Mouse (Mus musculus) embryonic facial prominence, embryonic 10.5 days (tissue): ENCODE data around the gene Nt5c2. TPM values are rescaled to one million over a fixed set of nuclear protein-coding genes. Genes with fewer than 3 reads are reported as not detected.
A peak's percentile ranks its signal among the peaks of the same experiment; 100 is the strongest.
"Not testable (repeated sequence)": the region's sequence is repeated elsewhere in the genome, so short reads cannot be mapped to it uniquely, and the experiment has no call there.

Experiments
- DNase-seq: peaks from one replicate; pipeline ENCODE4 v3.0.0-alpha.2; 2017; ENCODE audit warnings: low spot score
- H3K27ac ChIP-seq: fragments of 300-500 bp; sonication (generic); replicated peaks from 2 replicates; pipeline ENCODE4 v1.5.1; 2016; ENCODE audit warnings: mild to moderate bottlenecking
- H3K27me3 ChIP-seq: fragments of 300-500 bp; sonication (generic); replicated peaks from 2 replicates; pipeline ENCODE4 v1.6.1; 2016; ENCODE audit warnings: low read depth, mild to moderate bottlenecking; ENCODE audit not compliant: poor library complexity, severe bottlenecking
- H3K36me3 ChIP-seq: fragments of 300-500 bp; sonication (generic); replicated peaks from 2 replicates; pipeline ENCODE4 v1.6.1; 2016; ENCODE audit warnings: mild to moderate bottlenecking, moderate library complexity
- H3K4me1 ChIP-seq: fragments of 300-500 bp; sonication (generic); 2 replicates; pipeline ENCODE4 v1.6.1; 2016
- H3K4me3 ChIP-seq: fragments of 300-500 bp; sonication (generic); 2 replicates; pipeline ENCODE4 v1.5.1; 2016; ENCODE audit warnings: mild to moderate bottlenecking, moderate library complexity
- H3K9me3 ChIP-seq: fragments of 300-500 bp; sonication (generic); 2 replicates; pipeline ENCODE4 v1.6.1; 2016; ENCODE audit warnings: mild to moderate bottlenecking
- WGBS: fragments of 180-500 bp; shearing (Covaris S2); methylation state at CpG from one replicate; pipeline ENCODE4 v1.1.7; 2016; 5-methylcytosine and 5-hydroxymethylcytosine counted together
- polyA plus RNA-seq: library from polyadenylated mRNA; unstranded; fragments of >200 nt; fragmentation: Nextera tagmentation; extraction: Ambion mirVana; gene quantifications from 2 replicates; pipeline ENCODE4 v1.2.1, GENCODE M21; 2016

Gene Nt5c2
- polyA plus RNA-seq, 1 experiment from 2014 or later, result 73.7 TPM

DNA sequence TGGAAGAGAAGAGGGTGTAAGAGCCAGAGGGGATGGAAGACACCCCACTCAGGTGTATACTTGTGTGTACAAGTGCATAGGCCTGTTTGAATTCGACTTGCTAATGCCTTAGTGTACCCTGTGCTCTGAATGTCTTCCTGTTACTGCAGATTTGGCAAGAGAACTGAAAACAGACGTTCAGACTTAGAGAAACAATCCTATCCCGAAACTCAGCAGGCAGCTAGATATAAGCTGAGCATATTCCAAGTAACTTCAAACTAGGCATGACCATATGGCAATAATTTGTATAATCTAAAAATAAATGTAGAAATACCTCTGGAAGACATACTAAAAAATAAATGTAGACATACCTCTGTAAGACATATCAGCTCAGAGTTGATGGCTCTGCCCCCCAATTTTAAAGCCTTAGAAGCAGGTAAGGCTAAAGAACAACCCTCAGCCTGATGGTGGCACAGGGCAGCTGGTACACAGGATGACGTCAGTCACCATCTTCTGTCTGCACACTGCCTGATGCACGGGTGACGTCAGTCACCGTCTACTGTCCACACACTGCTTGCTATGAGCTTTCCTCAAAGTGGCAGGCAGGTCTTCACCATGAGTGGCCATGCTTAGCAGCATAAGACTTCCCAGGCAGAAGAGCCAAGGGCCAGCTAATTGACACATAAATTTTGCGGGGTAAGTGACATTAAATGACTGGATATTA, 16.6 kb downstream of the Nt5c2 start:
- no peaks in the 10 kb centered on the region for H3K27me3 ChIP-seq
- peaks cover 4% of the 10 kb centered on the region; the same call in 1 of the 2 replicates for H3K4me1 ChIP-seq
- no peak for DNase-seq
- no peak overlapping the region for H3K4me3 ChIP-seq
- no peaks in the 10 kb centered on the region for H3K9me3 ChIP-seq
- no peaks in the 10 kb centered on the region for H3K36me3 ChIP-seq
- H3K27ac ChIP-seq, result no peak overlapping the region
- WGBS, result 85% methylated on average over 8 of the region's 8 CpGs

DNA sequence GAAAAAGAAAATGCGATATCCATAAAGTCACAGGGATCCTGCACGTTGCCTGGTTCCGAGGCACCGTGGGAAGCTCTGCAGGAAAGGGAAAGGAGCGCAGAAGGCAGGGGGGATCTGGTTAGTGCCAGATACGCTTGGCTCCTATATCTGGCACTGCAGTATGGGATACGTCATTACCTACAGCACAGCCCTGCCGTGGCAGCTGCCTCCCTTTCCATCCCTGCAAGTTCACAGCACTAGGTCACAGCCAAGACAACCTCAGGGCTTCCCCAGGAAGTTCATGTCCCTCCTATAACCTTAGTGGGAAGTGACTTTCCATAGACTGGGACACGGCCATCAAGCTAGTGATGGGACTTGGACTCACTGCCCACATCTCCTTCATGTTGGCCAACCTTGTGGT, 18.9 kb downstream of the Nt5c2 start:
- Histone ChIP-seq H3K36me3 (no peaks in the 10 kb centered on the region), H3K4me1 (peaks cover 4% of the 10 kb centered on the region; the same call in 1 of the 2 replicates), H3K27ac (no peak overlapping the region), H3K27me3 (no peaks in the 10 kb centered on the region), H3K9me3 (no peaks in the 10 kb centered on the region), H3K4me3 (no peak overlapping the region)
- WGBS, result 85% methylated on average over 9 of the region's 9 CpGs
- DNase-seq, result no peak

DNA sequence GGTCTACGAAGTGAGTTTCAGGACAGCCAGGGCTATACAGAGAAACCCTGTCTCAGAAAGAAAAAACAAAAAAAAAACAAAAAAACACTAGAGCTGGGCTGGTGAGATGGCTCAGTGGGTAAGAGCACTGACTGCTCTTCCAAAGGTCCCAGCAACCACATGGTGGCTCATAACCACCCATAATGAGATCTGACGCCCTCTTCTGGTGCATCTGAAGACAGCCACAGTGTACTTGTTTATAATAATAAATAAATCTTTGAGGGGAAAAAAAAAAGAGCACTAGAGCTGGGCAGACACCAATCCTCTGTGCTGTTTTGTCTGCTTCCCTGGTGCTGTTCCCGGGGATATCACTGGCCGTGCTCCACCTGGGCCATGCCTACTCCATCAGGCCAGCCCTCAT, 22.6 kb downstream of the Nt5c2 start:
- 75% methylated on average over 4 of the region's 4 CpGs for WGBS
- H3K9me3 ChIP-seq, H3K27ac ChIP-seq, DNase-seq, H3K4me3 ChIP-seq, H3K36me3 ChIP-seq, H3K27me3 ChIP-seq: not testable (repeated sequence)
- peaks cover 27% of the 10 kb centered on the region for H3K4me1 ChIP-seq

DNA sequence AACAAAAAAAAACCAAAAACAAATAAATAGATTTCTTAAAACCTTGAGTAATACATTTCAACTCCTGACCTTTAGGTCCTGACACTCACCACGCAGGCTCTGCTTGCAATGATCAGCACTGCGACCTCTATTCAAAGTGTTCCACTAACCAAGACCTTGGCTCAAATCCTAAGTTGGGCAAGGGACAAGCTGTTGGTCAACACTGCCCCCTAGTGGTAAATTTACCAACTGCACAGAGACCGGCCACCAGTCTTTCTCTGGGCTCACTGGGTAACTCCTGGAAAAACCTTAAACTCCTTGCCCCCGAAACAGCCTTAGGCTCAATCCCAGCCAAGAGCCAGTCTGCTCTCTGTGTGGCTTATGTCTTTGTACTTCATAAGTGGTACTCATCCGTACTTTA, 23.8 kb downstream of the Nt5c2 start:
- WGBS, result 15% methylated on average over 5 of the region's 5 CpGs

DNA sequence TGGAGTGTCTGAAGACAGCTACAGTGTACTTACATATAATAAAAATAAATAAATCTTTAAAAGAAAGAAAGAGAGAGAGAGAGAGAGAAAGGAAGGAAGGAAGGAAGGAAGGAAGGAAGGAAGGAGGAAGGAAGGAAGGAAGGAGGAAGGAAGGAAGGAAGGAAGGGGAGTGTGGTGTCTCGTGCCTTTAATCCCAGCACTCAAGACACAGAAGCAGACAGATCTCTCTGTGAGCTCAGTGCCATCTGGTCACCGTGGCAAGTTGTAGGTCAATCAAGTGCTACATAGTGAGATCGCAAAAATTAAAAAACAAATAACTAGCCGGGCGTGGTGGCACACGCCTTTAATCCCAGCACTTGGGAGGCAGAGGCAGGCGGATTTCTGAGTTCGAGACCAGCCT, 24.3 kb downstream of the Nt5c2 start:
- not testable (repeated sequence) for H3K27ac ChIP-seq, DNase-seq, H3K27me3 ChIP-seq, H3K4me3 ChIP-seq, H3K9me3 ChIP-seq, H3K36me3 ChIP-seq
- peaks cover 28% of the 10 kb centered on the region for H3K4me1 ChIP-seq
- WGBS, result 84% methylated on average over 8 of the region's 8 CpGs

More for the DNA sequence above, 23.8 kb downstream of the Nt5c2 start:
- Histone ChIP-seq H3K36me3 (no peaks in the 10 kb centered on the region), H3K27ac (no peak overlapping the region), H3K27me3 (no peaks in the 10 kb centered on the region), H3K4me3 (no peak overlapping the region), H3K4me1 (peaks cover 28% of the 10 kb centered on the region), H3K9me3 (no peaks in the 10 kb centered on the region)
- DNase-seq, result peak; percentile 83

DNA sequence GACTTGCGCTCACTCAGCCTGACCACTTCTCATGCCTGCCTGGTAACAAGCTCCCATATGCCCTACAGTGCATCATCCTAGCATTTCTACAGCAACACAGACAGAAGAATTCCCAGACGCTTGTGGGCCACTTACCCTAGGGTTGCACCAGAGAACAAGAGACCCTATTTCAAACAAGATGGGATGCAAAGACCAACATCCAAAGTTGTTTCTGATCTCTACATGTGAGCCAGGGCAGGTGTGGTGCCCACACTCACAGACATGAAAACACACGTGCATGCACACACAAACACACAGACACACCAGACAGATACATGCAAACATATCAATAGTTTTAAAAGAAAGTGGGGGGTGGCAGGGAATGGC, 24.8 kb downstream of the Nt5c2 start:
- Histone ChIP-seq H3K27ac (no peak overlapping the region), H3K4me1 (peaks cover 28% of the 10 kb centered on the region), H3K9me3 (no peaks in the 10 kb centered on the region), H3K36me3 (no peaks in the 10 kb centered on the region), H3K27me3 (no peaks in the 10 kb centered on the region), H3K4me3 (no peak overlapping the region)
- DNase-seq, result no peak
- WGBS, result 88% methylated on average over 3 of the region's 3 CpGs

DNA sequence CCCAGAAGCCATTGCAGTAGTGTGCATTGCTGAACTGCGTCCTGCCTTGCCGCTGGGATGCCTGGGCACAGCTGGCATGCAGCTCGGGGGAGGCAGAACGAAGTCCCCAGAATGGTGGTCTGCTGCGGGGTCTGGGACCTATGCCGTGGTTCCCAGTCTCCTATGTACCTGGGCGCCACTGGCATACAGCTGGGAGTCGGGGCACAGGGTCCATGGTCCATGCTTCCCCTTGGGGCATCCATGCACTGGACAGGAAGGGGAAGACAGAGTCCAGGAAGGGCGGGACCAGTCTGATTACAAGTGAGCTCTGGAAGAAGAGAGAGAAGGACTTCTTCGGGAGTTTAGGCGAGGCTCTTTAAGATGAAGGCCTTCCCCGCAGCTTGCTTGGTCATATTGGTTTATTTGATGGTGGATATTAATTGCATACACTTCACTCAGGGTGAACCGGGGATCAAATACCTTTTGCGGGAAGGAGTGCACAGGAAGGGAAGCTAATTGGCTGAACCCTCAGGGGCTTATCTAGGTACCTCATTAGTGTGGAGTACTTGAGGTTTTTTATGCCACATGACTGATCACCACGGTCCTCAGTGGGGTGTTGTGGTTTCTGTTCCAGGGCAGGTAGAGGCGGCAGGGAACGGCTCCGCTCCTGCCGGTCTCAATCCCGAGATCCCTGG, 25.3 kb downstream of the Nt5c2 start:
- Histone ChIP-seq H3K9me3 (no peaks in the 10 kb centered on the region), H3K36me3 (no peaks in the 10 kb centered on the region), H3K4me3 (no peak overlapping the region), H3K27ac (no peak overlapping the region), H3K4me1 (peaks cover 28% of the 10 kb centered on the region), H3K27me3 (no peaks in the 10 kb centered on the region)
- DNase-seq, result no peak
- whole genome bisulfite sequencing, result 81% methylated on average over 20 of the region's 20 CpGs

DNA sequence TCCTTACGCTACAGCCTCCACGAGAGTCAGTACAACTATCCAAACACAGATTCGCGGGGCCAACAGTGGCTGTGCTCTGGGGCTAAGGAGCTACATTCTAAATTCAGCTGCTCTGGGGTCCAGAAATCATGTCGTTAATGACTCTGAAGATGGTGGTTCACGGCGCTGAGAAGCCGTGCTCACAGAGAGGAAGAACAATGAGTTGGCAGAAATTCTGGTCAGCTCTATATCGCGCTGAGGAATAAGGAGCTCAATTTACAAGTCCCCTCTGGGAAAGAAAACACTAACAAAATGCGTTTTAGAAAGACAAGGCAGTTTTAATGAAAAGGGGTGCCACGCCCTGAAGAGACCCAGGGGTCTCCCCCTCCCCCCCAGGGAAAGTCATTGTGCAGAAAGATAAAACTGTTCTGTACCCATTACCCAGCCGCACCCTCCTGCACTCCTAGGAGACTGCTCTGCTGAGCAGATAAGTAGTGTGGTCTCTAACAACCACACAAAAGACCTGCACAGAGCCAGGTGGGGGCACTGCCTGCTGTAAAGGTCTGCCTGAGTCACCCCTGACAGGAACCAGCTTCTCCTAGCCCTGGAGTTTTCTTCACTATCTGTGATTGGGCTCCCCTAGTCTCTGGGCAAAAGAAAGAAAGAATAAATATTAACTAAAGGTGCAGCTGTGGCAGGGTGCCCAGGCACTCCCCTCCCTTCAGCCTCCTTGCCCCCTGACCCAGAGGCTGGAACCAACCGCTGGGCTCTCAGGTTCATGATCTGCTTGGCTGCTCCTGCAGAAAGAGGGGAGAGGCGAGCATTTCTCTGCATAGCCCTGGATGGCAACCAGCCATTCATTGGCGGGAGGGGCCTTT, 26.5 kb downstream of the Nt5c2 start:
- no peaks in the 10 kb centered on the region for H3K9me3 ChIP-seq
- H3K4me1 ChIP-seq, result peaks cover 31% of the 10 kb centered on the region
- no peak for DNase-seq
- no peak overlapping the region for H3K4me3 ChIP-seq
- peak overlapping the region; percentile 55 for H3K27ac ChIP-seq
- no peaks in the 10 kb centered on the region for H3K36me3 ChIP-seq
- no peaks in the 10 kb centered on the region for H3K27me3 ChIP-seq
- WGBS, result 63% methylated on average over 16 of the region's 16 CpGs

DNA sequence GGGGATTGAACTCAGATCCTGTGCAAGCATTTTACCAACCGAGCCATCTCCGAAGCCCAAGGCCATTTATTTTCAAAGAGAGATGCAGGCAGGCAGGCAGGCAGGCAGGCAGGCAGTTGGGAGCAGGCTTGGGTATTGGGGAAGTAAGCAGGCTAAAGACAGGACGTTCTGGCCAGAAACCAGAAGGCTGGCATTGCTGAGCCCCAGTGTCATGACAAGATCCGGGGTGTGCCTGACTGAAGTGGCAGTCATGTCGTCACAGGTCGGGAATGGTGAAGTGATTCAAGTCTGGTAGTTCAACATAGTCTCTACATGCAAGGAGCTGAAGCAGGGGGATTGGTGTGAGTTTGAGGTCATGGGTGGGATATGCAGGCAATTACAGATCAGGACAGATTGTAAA, 27.3 kb downstream of the Nt5c2 start:
- no peaks in the 10 kb centered on the region for H3K27me3 ChIP-seq
- no peaks in the 10 kb centered on the region for H3K36me3 ChIP-seq
- no peak for DNase-seq
- 86% methylated on average over 6 of the region's 6 CpGs for WGBS
- H3K4me1 ChIP-seq, result peaks cover 38% of the 10 kb centered on the region
- H3K27ac ChIP-seq, result no peak overlapping the region
- no peaks in the 10 kb centered on the region for H3K9me3 ChIP-seq
- H3K4me3 ChIP-seq, result no peak overlapping the region

DNA sequence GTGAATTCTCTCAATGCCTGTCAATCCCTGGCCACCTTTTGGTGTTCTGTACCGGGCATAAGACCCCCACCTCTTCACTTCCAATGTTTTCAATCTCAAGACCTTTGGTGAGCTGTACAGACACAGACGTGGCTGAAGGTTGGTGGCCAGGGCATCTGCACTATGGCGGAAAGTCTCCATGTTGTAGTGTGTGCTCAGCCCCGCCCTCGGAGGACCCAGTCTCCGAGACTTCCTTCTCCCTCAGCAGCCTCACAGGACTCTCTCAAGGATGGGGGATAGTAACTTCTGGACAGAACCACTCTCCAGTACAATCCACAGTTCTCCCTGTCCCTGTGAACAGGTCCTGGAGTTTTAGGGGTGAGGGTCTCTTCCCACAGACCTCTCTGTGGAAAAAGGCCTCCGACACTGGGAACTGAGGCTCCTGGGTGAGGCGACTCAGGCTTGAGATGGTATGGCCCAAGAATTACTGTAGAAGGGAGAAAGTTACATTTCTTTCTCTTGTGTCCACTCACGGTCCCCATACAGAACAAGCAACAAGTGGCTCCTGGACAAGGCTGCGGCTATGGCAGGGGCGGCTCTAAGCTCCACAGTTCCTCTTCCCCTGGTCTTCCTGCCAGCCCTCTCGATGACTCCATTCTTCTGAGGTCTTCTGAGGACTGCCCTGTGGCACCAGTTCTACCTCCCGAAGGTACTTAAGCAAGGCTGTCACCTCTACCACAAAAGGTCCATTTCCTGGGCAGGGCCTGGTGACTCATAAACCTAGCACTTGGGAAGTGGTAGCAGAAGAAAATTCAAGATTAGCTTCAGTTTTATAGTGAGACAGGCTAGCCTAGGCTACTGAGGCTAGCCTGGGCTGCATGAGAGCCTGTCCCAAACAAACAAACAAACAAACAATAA, 30.0 kb downstream of the Nt5c2 start:
- no peak for DNase-seq
- H3K27me3 ChIP-seq, result no peaks in the 10 kb centered on the region
- H3K4me1 ChIP-seq, result peaks cover 45% of the 10 kb centered on the region
- no peak overlapping the region for H3K4me3 ChIP-seq
- WGBS, result 88% methylated on average over 13 of the region's 13 CpGs
- H3K36me3 ChIP-seq, result no peaks in the 10 kb centered on the region
- no peaks in the 10 kb centered on the region for H3K9me3 ChIP-seq
- no peak overlapping the region for H3K27ac ChIP-seq

DNA sequence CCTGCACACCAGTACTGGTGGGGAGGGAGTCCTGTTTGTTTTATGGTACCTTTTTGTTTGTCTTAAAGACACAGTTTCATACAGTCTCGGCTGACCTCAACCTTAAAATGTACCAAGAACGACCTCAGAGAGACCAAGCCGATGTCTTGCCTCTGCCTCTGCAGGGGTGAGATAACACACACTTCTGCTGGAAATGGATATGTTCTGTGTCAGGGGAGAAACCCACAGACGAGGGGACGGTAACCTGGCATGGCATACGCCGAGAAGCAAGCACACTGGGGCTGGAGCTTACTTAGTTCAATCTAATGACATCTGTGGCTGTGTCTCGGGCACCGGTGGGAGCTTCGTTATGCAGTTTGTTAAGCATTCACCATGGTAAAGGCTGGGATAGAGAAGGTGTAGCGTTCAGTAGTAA, 31.0 kb downstream of the Nt5c2 start:
- Histone ChIP-seq H3K27me3 (no peaks in the 10 kb centered on the region), H3K27ac (peak overlapping the region; percentile 49; the same call in 1 of the 2 replicates), H3K9me3 (no peaks in the 10 kb centered on the region), H3K4me1 (peaks cover 39% of the 10 kb centered on the region), H3K36me3 (no peaks in the 10 kb centered on the region), H3K4me3 (no peak overlapping the region)
- WGBS, result 57% methylated on average over 11 of the region's 11 CpGs
- no peak for DNase-seq
